Mouse (Mus musculus): ENCODE results near the gene Fndc3a. TPM values are rescaled to one million over a fixed set of nuclear protein-coding genes. Genes with fewer than 3 reads are reported as not detected.

Gene Fndc3a
- polyA plus RNA-seq, 1 experiment from 2014 or later = 38.0 TPM

GRCm38 (mm10) chr14:72711130-72711529 is 1.3 kb upstream of the Fndc3a start:
- no peaks in the 10 kb centered on the region for H3K9me3 ChIP-seq (replicated peaks)
- WGBS = 49% methylated on average over 4 of the region's 4 CpGs
- peaks cover 15% of the 10 kb centered on the region for H3K4me1 ChIP-seq
- peak overlapping the region; percentile 87 for H3K4me3 ChIP-seq
- DNase-seq (ENCODE audit: low spot score) = no peak
- H3K27me3 ChIP-seq (ENCODE audit: low read depth, poor library complexity, severe bottlenecking) = peaks cover 22% of the 10 kb centered on the region
- H3K36me3 ChIP-seq = no peaks in the 10 kb centered on the region
- no peak overlapping the region for H3K27ac ChIP-seq (replicated peaks)

DNA sequence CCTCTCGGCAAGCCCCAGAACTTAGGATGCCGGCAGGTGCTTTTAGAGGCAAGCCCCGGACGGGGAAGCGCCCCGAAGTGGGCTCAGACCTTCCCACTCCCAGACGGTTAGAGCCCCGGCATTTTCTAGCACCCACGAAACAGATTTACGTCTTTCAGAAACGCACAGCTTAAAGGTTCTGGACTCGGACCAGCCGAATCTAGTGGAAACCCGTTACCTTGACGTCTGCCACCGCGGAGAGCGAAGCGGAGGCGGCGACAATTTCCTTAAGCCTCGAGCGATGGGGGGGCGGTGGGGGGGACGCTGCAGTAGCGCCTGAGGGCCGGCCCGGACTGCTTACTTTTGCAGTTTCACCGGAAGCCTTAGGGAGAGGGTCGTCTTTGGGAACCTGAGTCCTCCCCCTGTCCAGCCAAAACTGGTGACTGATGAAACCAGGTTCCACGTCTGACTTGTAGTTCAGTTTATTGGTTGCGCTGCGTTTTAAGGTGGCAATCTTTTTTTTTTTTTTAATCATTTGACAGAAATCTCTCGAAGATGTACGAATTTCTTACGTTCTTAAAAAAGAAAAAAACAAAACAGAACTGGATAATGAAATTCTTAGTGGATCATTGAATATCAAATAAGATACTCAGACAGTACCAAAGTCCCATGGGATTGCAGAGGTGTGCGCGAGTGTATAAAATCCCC is 681 bp upstream of the Fndc3a start:
- Histone ChIP-seq H3K36me3 (no peaks in the 10 kb centered on the region), H3K4me3 (peak overlapping the region; percentile 87), H3K4me1 (peaks cover 15% of the 10 kb centered on the region), H3K27me3 (ENCODE audit: low read depth, poor library complexity, severe bottlenecking) (peaks cover 22% of the 10 kb centered on the region), H3K9me3 (replicated peaks) (no peaks in the 10 kb centered on the region), H3K27ac (replicated peaks) (peak overlapping the region; percentile 96)
- no peak for DNase-seq (ENCODE audit: low spot score)
- WGBS = 1% methylated on average over 38 of the region's 38 CpGs

DNA sequence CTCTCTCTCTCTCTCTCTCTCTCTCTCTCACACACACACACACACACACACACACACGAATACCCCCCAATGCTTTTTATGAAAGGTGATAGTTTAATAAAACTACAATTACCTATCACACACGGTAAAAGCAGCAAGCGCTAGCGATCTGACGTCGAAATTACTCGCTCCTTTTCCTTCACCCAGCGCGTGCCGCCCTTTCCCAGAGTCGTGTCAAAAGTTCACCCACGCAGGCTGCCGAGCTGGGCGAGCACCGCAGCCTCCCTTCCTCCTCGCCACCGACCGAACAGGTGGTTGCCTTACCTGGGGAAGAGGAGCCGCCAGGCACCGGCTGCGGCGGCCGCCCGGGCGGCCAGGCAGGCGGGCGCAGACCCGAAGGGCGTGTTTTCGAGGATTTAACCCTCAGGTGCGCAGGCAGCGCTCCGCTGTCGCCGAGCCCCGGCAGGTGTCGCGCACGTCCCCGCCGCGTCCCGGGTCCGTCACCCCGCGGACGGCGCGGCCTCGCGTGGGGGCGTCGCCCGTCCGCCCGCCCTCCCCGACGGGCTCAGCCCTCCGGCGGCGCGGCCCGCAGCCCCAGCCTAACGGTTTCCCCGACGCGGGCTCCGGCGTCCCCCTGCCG is 603 bp downstream of the Fndc3a start:
- under 1% methylated on average over 69 of the region's 70 CpGs for WGBS
- H3K4me1 ChIP-seq = peaks cover 15% of the 10 kb centered on the region
- peak; percentile 44 for DNase-seq (ENCODE audit: low spot score)
- no peaks in the 10 kb centered on the region for H3K36me3 ChIP-seq
- peak overlapping the region; percentile 87 for H3K4me3 ChIP-seq
- no peaks in the 10 kb centered on the region for H3K9me3 ChIP-seq (replicated peaks)
- peaks cover 22% of the 10 kb centered on the region for H3K27me3 ChIP-seq (ENCODE audit: low read depth, poor library complexity, severe bottlenecking)
- peak overlapping the region; percentile 96 for H3K27ac ChIP-seq (replicated peaks)

- DNase-seq (ENCODE audit: low spot score) = no peak
- Histone ChIP-seq H3K36me3 (no peaks in the 10 kb centered on the region), H3K27me3 (ENCODE audit: low read depth, poor library complexity, severe bottlenecking) (peaks cover 22% of the 10 kb centered on the region), H3K4me3 (peak overlapping the region; percentile 87), H3K9me3 (replicated peaks) (no peaks in the 10 kb centered on the region), H3K27ac (replicated peaks) (no peak overlapping the region), H3K4me1 (peaks cover 15% of the 10 kb centered on the region)
- 42% methylated on average over 11 of the region's 11 CpGs for WGBS
Measured at GRCm38 (mm10) chr14:72708581-72708991, 1.2 kb downstream of the Fndc3a start.

- DNase-seq (ENCODE audit: low spot score) = no peak
- Histone ChIP-seq H3K4me1 (no peaks in the 10 kb centered on the region), H3K36me3 (no peaks in the 10 kb centered on the region), H3K9me3 (replicated peaks) (no peaks in the 10 kb centered on the region), H3K27me3 (ENCODE audit: low read depth, poor library complexity, severe bottlenecking) (no peaks in the 10 kb centered on the region), H3K4me3 (no peak overlapping the region), H3K27ac (replicated peaks) (no peak overlapping the region)
- WGBS = 98% methylated on average over 5 of the region's 5 CpGs
Measured at GRCm38 (mm10) chr14:72700056-72700455, 9.7 kb downstream of the Fndc3a start.

DNA sequence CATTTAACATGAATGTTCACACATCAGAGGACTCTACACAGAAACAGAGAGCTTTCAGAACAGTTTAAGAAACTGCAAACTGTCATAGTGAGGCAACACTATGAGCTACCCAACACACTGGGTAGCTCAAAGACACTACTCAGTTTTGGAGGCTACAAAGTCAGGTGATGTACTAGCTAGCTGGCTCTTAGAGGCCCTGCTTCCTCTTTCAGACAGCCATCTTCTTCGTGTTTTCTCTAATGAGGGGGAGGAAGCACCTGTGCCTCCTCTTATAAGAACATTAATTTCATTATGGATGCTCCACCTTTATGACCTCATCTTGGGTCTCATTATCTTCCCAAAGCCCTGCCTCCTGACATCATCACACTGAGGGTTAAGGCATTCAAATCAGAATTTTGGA is 18.4 kb downstream of the Fndc3a start:
- 83% methylated on average over 1 of the region's 1 CpGs for WGBS
- Histone ChIP-seq H3K27me3 (ENCODE audit: low read depth, poor library complexity, severe bottlenecking) (no peaks in the 10 kb centered on the region), H3K4me1 (no peaks in the 10 kb centered on the region), H3K27ac (replicated peaks) (no peak overlapping the region), H3K4me3 (no peak overlapping the region), H3K36me3 (no peaks in the 10 kb centered on the region), H3K9me3 (replicated peaks) (no peaks in the 10 kb centered on the region)
- DNase-seq (ENCODE audit: low spot score) = no peak

DNA sequence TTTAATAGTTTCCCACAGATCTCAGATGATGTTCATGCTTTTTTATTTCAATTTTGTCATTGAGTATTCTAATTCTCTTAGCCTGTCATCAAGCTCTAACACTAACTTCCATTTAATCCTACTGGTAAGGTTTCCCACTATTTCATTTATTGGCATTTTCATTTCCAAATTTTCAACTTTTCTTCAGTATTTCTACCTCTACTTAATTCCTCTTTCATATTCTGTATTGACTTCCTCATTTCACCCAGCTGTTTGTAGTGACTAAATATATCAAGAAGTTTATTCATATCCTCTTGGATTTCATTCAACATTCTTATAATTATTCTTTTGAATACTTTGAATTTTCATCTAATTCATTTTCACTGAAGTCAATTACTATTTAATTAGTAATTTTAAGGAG is 20.3 kb downstream of the Fndc3a start:
- Histone ChIP-seq H3K36me3 (no peaks in the 10 kb centered on the region), H3K4me3 (no peak overlapping the region), H3K27ac (replicated peaks) (no peak overlapping the region), H3K4me1 (no peaks in the 10 kb centered on the region), H3K27me3 (ENCODE audit: low read depth, poor library complexity, severe bottlenecking) (no peaks in the 10 kb centered on the region), H3K9me3 (replicated peaks) (no peaks in the 10 kb centered on the region)
- no peak for DNase-seq (ENCODE audit: low spot score)

DNA sequence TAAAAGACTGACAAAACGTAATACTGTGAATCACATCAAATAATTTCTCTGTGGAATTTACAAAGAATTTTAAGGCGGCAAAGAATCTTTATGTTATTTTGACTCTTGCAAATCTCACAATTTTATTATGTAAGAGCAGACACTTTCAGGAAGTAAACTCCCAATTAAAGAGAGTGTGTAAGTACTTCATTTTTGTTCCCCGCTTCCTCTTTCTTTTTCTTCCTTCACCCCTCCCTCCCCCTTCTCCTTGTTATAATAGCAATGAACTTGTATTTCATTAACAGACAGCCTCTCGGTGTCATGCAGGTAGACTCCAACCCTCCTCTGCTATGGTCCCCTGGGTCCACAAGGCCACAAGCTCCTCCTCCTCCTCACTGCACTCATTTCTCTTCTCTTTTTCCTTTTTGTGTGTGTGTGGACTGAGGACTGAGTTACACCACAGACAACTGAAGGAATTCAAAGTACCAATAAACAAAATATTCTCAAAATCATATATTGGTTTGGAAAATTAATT is 24.9 kb downstream of the Fndc3a start:
- 86% methylated on average over 4 of the region's 4 CpGs for WGBS
- H3K9me3 ChIP-seq (replicated peaks) = no peaks in the 10 kb centered on the region
- H3K4me3 ChIP-seq = no peak overlapping the region
- no peaks in the 10 kb centered on the region for H3K4me1 ChIP-seq
- no peak for DNase-seq (ENCODE audit: low spot score)
- H3K36me3 ChIP-seq = no peaks in the 10 kb centered on the region
- no peaks in the 10 kb centered on the region for H3K27me3 ChIP-seq (ENCODE audit: low read depth, poor library complexity, severe bottlenecking)
- no peak overlapping the region for H3K27ac ChIP-seq (replicated peaks)

DNA sequence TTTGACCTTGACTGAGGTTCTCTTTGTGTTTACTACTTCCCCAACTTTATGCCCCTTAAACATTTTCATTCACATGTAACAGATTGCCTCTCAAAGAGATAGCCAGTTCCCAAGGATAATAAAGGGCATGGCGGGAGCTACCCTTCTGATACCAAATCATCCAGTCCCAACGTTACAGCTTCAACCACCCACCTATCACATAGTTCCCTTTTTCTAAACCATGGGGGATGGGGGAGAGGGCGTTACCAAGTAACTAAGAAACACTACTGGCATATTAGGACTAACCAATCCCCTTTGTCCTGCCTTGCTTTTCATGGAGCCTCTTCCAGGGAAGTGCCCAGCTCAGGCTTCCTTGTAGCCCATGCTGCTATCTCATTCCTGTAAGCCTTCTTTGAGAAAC is 32.6 kb downstream of the Fndc3a start:
- Histone ChIP-seq H3K27me3 (ENCODE audit: low read depth, poor library complexity, severe bottlenecking) (no peaks in the 10 kb centered on the region), H3K4me1 (no peaks in the 10 kb centered on the region), H3K9me3 (replicated peaks) (no peaks in the 10 kb centered on the region), H3K27ac (replicated peaks) (no peak overlapping the region), H3K36me3 (no peaks in the 10 kb centered on the region), H3K4me3 (no peak overlapping the region)
- 87% methylated on average over 3 of the region's 3 CpGs for WGBS
- DNase-seq (ENCODE audit: low spot score) = no peak

DNA sequence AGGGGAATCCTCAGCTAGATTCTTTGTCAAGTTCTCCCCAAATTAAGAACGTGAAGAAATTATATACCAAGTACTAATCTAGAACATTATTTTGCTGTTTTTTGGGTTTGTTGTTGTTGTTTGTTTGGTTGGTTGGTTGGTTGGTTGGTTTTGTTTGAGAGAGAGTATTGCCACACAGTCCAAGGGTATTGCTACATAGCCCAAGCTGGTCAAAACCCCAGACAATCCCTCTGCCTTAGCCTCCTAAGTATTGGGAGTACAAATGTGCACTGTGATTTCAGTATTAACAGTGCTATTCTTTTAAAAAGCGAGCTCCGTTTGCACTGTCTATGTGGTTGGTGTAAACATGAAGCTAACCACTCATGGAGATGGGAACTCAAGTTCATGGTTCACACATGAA is 37.9 kb downstream of the Fndc3a start:
- Histone ChIP-seq H3K27ac (replicated peaks) (no peak overlapping the region), H3K4me1 (no peaks in the 10 kb centered on the region), H3K27me3 (ENCODE audit: low read depth, poor library complexity, severe bottlenecking) (no peaks in the 10 kb centered on the region), H3K36me3 (no peaks in the 10 kb centered on the region), H3K9me3 (replicated peaks) (no peaks in the 10 kb centered on the region), H3K4me3 (no peak overlapping the region)
- no peak for DNase-seq (ENCODE audit: low spot score)
- WGBS = 96% methylated on average over 3 of the region's 3 CpGs

GRCm38 (mm10) chr14:72670987-72671386 is 38.8 kb downstream of the Fndc3a start:
- DNase-seq (ENCODE audit: low spot score) = no peak
- H3K9me3 ChIP-seq (replicated peaks) = no peaks in the 10 kb centered on the region
- 95% methylated on average over 2 of the region's 2 CpGs for WGBS
- H3K27me3 ChIP-seq (ENCODE audit: low read depth, poor library complexity, severe bottlenecking) = no peaks in the 10 kb centered on the region
- no peaks in the 10 kb centered on the region for H3K4me1 ChIP-seq
- no peak overlapping the region for H3K27ac ChIP-seq (replicated peaks)
- no peaks in the 10 kb centered on the region for H3K36me3 ChIP-seq
- H3K4me3 ChIP-seq = no peak overlapping the region

DNA sequence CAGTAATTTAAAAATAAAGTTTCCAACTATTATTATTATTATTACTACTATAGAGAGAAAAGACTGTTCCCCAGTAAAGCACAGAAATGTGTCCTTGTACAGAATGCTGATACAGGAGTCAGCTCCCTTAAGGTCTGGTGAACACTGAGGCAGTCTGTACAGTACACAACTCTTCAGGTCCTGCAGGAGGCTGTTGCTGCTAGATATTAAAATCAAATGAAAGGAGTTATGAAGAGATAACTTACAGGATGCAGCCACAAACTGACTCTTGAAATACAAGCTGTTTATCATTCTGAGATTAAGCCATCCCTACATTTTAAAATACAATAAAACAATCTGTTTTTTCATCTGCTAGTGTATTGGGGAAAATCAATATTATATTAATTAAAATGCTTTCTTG is 60.5 kb downstream of the Fndc3a start:
- Histone ChIP-seq H3K4me3 (no peak overlapping the region), H3K4me1 (no peaks in the 10 kb centered on the region), H3K9me3 (replicated peaks) (no peaks in the 10 kb centered on the region), H3K27ac (replicated peaks) (no peak overlapping the region), H3K36me3 (no peaks in the 10 kb centered on the region), H3K27me3 (ENCODE audit: low read depth, poor library complexity, severe bottlenecking) (no peaks in the 10 kb centered on the region)
- DNase-seq (ENCODE audit: low spot score) = no peak

- Histone ChIP-seq H3K27ac (replicated peaks) (no peak overlapping the region), H3K4me3 (no peak overlapping the region)
Measured at GRCm38 (mm10) chr14:72645512-72645911, 64.3 kb downstream of the Fndc3a start.

More at GRCm38 (mm10) chr14:72645512-72645911, 64.3 kb downstream of the Fndc3a start:
- Histone ChIP-seq H3K4me1 (no peaks in the 10 kb centered on the region), H3K9me3 (replicated peaks) (no peaks in the 10 kb centered on the region), H3K36me3 (peaks cover 5% of the 10 kb centered on the region; the same call in 1 of the 2 replicates), H3K27me3 (ENCODE audit: low read depth, poor library complexity, severe bottlenecking) (no peaks in the 10 kb centered on the region)
- DNase-seq (ENCODE audit: low spot score) = no peak
